Mouse (Mus musculus): ENCODE data around the gene Zzef1. TPM values are rescaled to one million over a fixed set of nuclear protein-coding genes. Genes with fewer than 3 reads are reported as not detected.
"Not testable (repeated sequence)": the region's sequence is repeated elsewhere in the genome, so short reads cannot be mapped to it uniquely, and the experiment has no call there.

Zzef1 gene
- polyA plus RNA-seq (2021): 19.5 TPM

- ChIA-PET CTCF (no interaction called here), POLR2A (interaction anchor here (0.6 kb wide), 1 partner anchor 276 kb away, joined by 3 read pairs; no protein-coding TSS in a partner anchor)
- TF ChIP-seq CTCF (IDR thresholded peaks at IDR 0.05): no peak
- H3K27me3 ChIP-seq: no peaks in the 10 kb centered on the region
- in situ Hi-C loops (cut with MboI; ENCODE audit: low pct_unique_long_range_greater_than_20kb): no loop called here
- ATAC-seq (peak; percentile 68), DNase-seq (ENCODE audit: low read depth, low spot score) (peak; percentile 79)
Measured at GRCm38 (mm10) chr11:72795455-72796295, at the start of gene Zzef1, which contains the start of gene Cyb5d2. TSS of gene Zzef1 (plus strand) at chr11:72796226. TSS of gene Cyb5d2 (minus strand) at chr11:72796142.

GRCm38 (mm10) chr11:72751956-72752355 is 44.1 kb upstream of the Zzef1 start:
- H3K27me3 ChIP-seq: no peaks in the 10 kb centered on the region
- CTCF ChIA-PET: interaction anchor here (0.6 to 1.5 kb wide), 5 partner anchors 11 to 131 kb away, joined by 3 read pairs; no protein-coding TSS in a partner anchor
- POLR2A ChIA-PET: no interaction called here
- peak; percentile 24 for DNase-seq (ENCODE audit: low read depth, low spot score)
- in situ Hi-C loops (cut with MboI; ENCODE audit: low pct_unique_long_range_greater_than_20kb): no loop called here
- peak; percentile 49 for TF ChIP-seq CTCF (IDR thresholded peaks at IDR 0.05)
- no peak for ATAC-seq

- ATAC-seq: no peak
- no peaks in the 10 kb centered on the region for H3K27me3 ChIP-seq
- no peak for TF ChIP-seq CTCF (IDR thresholded peaks at IDR 0.05)
- ChIA-PET POLR2A (no interaction called here), CTCF (interaction anchor here (1.5 to 1.7 kb wide), 2 partner anchors 11 to 14 kb away, joined by 4 to 6 read pairs; no protein-coding TSS in a partner anchor)
- DNase-seq (ENCODE audit: low read depth, low spot score): no peak
- in situ Hi-C loops (cut with MboI; ENCODE audit: low pct_unique_long_range_greater_than_20kb): no loop called here
Measured at GRCm38 (mm10) chr11:72758316-72758715, 37.7 kb upstream of the Zzef1 start.

- H3K27me3 ChIP-seq: no peaks in the 10 kb centered on the region
- no peak for TF ChIP-seq CTCF (IDR thresholded peaks at IDR 0.05)
- ATAC-seq (peak; percentile 97), DNase-seq (ENCODE audit: low read depth, low spot score) (peak; percentile 53)
- POLR2A ChIA-PET: no interaction called here
- CTCF ChIA-PET: interaction anchor here (1.7 kb wide), 2 partner anchors 9 to 15 kb away, joined by 4 to 5 read pairs; no protein-coding TSS in a partner anchor
- in situ Hi-C loops (cut with MboI; ENCODE audit: low pct_unique_long_range_greater_than_20kb): no loop called here
Measured at GRCm38 (mm10) chr11:72759581-72759980, 36.4 kb upstream of the Zzef1 start.

GRCm38 (mm10) chr11:72760781-72761180 is 35.2 kb upstream of the Zzef1 start:
- no peak for TF ChIP-seq CTCF (IDR thresholded peaks at IDR 0.05)
- in situ Hi-C loops (cut with MboI; ENCODE audit: low pct_unique_long_range_greater_than_20kb): no loop called here
- H3K27me3 ChIP-seq: no peaks in the 10 kb centered on the region
- DNase-seq (ENCODE audit: low read depth, low spot score) (no peak), ATAC-seq (no peak)
- ChIA-PET POLR2A (no interaction called here), CTCF (no interaction called here)

GRCm38 (mm10) chr11:72764270-72764669 is 31.8 kb upstream of the Zzef1 start:
- DNase-seq (ENCODE audit: low read depth, low spot score) (no peak), ATAC-seq (no peak)
- POLR2A ChIA-PET: no interaction called here
- no peak for TF ChIP-seq CTCF (IDR thresholded peaks at IDR 0.05)
- CTCF ChIA-PET: no interaction called here
- no peaks in the 10 kb centered on the region for H3K27me3 ChIP-seq
- in situ Hi-C loops (cut with MboI; ENCODE audit: low pct_unique_long_range_greater_than_20kb): no loop called here

GRCm38 (mm10) chr11:72767716-72768115 is 28.3 kb upstream of the Zzef1 start:
- in situ Hi-C loops (cut with MboI; ENCODE audit: low pct_unique_long_range_greater_than_20kb): no loop called here
- CTCF ChIA-PET: no interaction called here
- no peak for ATAC-seq
- no peak for DNase-seq (ENCODE audit: low read depth, low spot score)
- H3K27me3 ChIP-seq: no peaks in the 10 kb centered on the region
- no peak for TF ChIP-seq CTCF (IDR thresholded peaks at IDR 0.05)
- POLR2A ChIA-PET: no interaction called here

GRCm38 (mm10) chr11:72769061-72769460 is 27.0 kb upstream of the Zzef1 start:
- in situ Hi-C loops (cut with MboI; ENCODE audit: low pct_unique_long_range_greater_than_20kb): no loop called here
- POLR2A ChIA-PET: interaction anchor here (1.4 kb wide), 1 partner anchor 198 kb away, joined by 3 read pairs; no protein-coding TSS in a partner anchor
- DNase-seq (ENCODE audit: low read depth, low spot score): no peak

GRCm38 (mm10) chr11:72770324-72770723 is 25.7 kb upstream of the Zzef1 start:
- CTCF ChIA-PET: interaction anchor here (2.2 kb wide), 1 partner anchor 12 kb away, joined by 6 read pairs; no protein-coding TSS in a partner anchor
- no peak for TF ChIP-seq CTCF (IDR thresholded peaks at IDR 0.05)
- ATAC-seq: no peak

More at GRCm38 (mm10) chr11:72769061-72769460, 27.0 kb upstream of the Zzef1 start:
- ATAC-seq: no peak
- CTCF ChIA-PET: interaction anchor here (1.5 to 2.2 kb wide), 2 partner anchors 9 to 11 kb away, joined by 5 to 6 read pairs; no protein-coding TSS in a partner anchor
- H3K27me3 ChIP-seq: no peaks in the 10 kb centered on the region
- no peak for TF ChIP-seq CTCF (IDR thresholded peaks at IDR 0.05)

GRCm38 (mm10) chr11:72770816-72771215 is 25.2 kb upstream of the Zzef1 start:
- in situ Hi-C loops (cut with MboI; ENCODE audit: low pct_unique_long_range_greater_than_20kb): no loop called here
- ATAC-seq (no peak), DNase-seq (ENCODE audit: low read depth, low spot score) (no peak)
- no peaks in the 10 kb centered on the region for H3K27me3 ChIP-seq
- no peak for TF ChIP-seq CTCF (IDR thresholded peaks at IDR 0.05)
- ChIA-PET CTCF (interaction anchor here (2.2 kb wide), 1 partner anchor 13 kb away, joined by 6 read pairs; no protein-coding TSS in a partner anchor), POLR2A (no interaction called here)

More at GRCm38 (mm10) chr11:72770324-72770723, 25.7 kb upstream of the Zzef1 start:
- H3K27me3 ChIP-seq: no peaks in the 10 kb centered on the region
- in situ Hi-C loops (cut with MboI; ENCODE audit: low pct_unique_long_range_greater_than_20kb): no loop called here
- POLR2A ChIA-PET: no interaction called here
- no peak for DNase-seq (ENCODE audit: low read depth, low spot score)

GRCm38 (mm10) chr11:72771461-72771860 is 24.6 kb upstream of the Zzef1 start:
- DNase-seq (ENCODE audit: low read depth, low spot score) (no peak), ATAC-seq (no peak)
- TF ChIP-seq CTCF (IDR thresholded peaks at IDR 0.05): no peak
- in situ Hi-C loops (cut with MboI; ENCODE audit: low pct_unique_long_range_greater_than_20kb): no loop called here
- CTCF ChIA-PET: no interaction called here
- H3K27me3 ChIP-seq: no peaks in the 10 kb centered on the region
- POLR2A ChIA-PET: no interaction called here

GRCm38 (mm10) chr11:72772611-72773010 is 23.4 kb upstream of the Zzef1 start:
- H3K27me3 ChIP-seq; POLR2A ChIA-PET; in situ Hi-C loops (cut with MboI; ENCODE audit: low pct_unique_long_range_greater_than_20kb); ATAC-seq; DNase-seq (ENCODE audit: low read depth, low spot score): not testable (repeated sequence)
- CTCF ChIA-PET: interaction anchor here (0.7 kb wide), 1 partner anchor 21 kb away, joined by 3 read pairs; no protein-coding TSS in a partner anchor

Measured in Patski (cell line).